Mouse (Mus musculus) CD4-positive helper T cell, adult 2 months (primary cell): ENCODE results near the gene Gcm2.

Source experiments
- DNase-seq: peaks from one replicate; pipeline ENCODE4 v3.0.0-alpha.2; 2012; ENCODE audit warnings: low read depth, missing footprints, low spot score

Gene Gcm2

DNA sequence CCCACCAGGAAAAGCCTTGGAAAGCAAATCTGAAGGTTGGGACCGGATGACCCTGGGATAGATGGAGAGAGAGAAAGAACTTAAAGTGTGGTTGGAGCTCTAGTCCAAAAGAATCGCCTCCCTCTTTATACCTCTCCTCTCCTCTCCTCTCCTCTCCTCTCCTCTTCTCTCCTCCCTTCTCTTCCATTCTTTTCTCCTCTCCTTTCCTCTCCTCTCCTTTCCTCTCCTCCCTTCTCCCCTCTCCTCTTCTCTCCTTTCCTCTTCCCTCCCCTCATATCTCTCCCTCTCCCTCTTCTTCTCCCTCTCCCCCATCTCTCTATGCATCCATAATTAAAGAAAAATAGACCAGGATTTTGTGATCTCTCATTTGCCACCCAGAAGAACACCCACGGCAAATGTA, at the start of gene Gcm2:
Gcm2 (minus strand) TSS at position 101 of the 400 bp plus-strand sequence.
- no peak for DNase-seq

DNA sequence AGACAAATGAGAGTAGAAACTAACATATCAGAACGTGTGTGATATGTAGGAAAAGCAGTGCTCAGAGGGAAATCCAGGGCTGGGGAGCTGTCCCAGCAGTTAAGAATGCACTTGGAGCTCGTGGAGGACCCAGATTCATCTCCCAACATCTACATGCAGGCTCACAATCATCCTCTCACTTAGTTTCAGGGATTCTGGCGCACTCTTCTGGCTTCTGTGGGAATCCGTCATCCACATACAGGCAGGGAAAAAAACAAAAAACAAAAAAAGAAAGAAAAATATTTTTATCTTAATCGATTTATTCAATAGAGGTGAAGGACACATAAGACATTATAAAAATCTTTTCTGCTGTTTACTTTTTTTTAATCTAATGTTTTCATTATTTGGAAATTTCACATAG, 47.6 kb upstream of the Gcm2 start:
- no peak for DNase-seq

DNA sequence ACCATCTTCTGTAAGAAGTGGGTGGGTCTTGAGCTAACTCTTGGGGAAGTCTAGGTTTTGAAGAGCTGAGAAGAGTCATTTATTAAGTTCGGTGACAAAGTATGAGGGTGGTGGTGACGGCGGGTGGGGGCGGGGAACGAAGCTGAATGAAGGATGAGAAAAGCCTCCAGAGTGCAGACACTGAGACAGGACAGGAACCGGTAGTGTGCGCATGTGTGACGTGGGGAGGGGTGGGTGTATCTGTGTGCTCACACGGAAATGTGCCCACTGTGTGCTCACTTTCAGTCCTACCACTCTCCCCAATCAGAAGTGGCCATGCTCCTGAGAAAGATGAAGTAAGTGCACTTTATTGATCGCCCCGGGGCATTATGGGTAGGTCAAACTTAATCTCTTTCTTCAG, 42.3 kb upstream of the Gcm2 start:
- DNase-seq, result no peak

DNA sequence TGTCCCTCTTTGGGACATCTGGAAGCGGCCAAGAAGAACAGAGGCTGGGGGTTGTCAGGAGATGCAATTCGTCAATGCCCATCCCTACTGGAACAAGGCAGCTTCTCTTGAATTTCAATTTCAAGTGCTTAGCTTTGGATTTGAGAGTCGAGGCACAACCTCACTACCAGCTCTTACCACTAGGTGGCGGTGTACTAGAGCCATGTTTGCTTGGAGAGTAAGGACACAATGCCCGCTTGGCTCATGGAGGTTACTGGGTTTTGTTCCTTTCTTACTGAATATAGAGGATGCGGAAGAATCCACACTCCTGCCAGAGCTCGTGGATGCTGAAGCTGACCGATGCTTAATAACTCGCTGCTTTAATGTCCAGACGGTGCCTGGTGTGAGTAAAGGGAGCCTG, 35.4 kb upstream of the Gcm2 start:
- DNase-seq, result peak; percentile 40

DNA sequence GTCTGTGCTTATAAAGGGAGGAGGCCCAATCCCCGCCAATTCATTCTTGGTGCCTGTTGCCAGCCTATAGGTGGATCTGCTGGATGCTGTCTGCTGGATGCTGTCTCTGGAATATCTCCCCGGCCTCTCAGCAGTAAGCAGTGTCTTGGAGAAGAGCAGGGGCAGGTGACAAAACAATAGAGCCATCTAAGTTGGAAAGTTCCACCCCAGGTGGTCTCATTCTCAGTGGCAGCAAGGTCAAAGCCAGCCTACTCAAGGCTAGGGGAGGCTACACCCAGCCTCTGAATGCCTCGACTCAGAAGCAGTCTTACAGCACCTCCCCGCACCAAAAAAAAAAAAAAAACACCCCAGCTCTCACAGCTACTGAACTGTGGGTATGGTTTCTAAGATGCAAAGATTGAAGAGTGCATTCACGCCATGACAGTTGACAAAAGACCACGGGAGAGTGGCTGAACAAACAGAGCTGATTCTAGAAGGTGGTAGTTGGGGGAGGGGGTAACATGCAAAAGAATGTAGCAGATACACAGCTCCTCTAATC, 34.7 kb upstream of the Gcm2 start:
- DNase-seq, result no peak

DNA sequence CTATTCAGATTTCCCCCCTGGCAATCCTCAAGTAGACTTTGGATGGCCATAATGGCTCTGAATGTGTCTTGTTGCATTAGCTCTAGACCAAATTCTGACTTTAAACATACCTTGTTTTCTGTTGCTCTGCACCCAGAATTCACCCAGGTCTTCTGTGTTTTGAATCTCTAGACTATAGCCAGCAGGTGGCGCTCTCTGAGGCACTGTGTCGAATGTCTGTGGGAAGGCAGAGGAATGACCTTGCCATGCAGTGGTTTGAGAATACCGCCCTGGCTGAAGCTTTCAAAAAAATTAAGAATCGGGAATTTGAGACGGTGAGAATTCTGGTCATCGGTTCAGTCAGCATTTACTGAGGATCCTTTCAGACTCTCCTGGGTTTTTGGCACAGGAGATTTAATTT, 24.1 kb upstream of the Gcm2 start:
- DNase-seq, result peak; percentile 36

DNA sequence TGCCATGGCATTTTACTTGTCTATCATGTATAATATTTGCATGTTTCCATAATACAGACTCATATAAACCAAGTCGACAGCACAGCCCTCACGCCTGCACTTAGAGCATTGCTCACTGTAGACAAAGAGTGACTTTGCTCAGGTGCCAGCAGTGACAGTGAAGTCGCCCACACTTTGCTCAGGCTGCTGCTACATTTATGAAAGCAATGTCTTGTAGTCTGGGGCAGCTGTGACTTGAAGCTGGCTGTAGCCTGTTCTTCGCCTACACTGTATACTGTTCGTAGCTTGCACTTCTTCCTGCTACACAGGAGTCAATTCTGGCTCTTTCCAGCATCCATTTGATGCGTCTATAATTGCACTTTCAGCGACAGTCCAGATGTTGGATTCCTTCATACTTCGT, 18.2 kb upstream of the Gcm2 start:
- no peak for DNase-seq

DNA sequence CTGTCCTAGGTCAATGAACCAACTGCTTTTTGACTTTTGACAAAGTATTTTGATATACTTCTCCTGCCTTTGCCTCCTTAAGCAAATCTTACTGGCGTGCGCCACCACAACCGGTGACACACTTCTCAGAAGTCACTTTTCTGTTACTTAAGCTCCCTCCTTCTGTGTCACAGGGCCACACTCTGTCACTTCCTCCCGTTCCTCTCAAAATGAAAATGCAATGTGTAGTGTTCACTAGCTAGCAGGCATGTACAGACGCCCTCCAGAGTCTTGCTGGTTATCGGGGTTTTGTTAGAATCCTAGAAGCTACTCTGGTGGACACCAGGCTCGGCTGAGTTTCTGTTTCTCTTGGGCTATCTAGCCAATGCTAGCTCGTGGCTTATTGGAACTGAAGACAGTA, 17.5 kb upstream of the Gcm2 start:
- DNase-seq, result no peak

DNA sequence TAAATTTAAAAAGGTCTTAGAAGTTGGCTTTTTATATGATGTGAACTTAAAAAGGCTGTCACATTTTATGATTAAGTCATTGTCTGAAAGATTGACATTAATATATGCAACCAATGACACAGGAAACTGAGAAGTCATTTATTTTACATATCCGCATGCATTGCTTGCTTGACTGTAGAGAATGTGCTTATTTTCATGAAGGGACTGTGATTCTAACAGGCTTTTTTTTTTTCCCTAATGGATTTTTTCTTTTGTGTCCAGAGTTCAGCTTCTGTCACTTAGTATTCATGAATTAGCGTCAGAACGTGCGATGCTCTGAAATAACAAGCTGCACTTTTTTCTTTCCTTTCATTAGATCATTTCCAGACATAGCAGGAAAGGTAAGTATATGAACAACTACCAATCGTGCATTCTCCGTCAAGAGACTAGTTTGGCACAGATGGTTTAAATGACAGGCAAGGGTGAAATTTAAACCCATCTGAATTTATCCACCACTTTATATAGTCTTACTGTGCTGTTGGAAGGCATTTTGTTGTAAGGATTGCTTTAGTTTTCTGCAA, 12.9 kb upstream of the Gcm2 start:
- DNase-seq, result no peak

DNA sequence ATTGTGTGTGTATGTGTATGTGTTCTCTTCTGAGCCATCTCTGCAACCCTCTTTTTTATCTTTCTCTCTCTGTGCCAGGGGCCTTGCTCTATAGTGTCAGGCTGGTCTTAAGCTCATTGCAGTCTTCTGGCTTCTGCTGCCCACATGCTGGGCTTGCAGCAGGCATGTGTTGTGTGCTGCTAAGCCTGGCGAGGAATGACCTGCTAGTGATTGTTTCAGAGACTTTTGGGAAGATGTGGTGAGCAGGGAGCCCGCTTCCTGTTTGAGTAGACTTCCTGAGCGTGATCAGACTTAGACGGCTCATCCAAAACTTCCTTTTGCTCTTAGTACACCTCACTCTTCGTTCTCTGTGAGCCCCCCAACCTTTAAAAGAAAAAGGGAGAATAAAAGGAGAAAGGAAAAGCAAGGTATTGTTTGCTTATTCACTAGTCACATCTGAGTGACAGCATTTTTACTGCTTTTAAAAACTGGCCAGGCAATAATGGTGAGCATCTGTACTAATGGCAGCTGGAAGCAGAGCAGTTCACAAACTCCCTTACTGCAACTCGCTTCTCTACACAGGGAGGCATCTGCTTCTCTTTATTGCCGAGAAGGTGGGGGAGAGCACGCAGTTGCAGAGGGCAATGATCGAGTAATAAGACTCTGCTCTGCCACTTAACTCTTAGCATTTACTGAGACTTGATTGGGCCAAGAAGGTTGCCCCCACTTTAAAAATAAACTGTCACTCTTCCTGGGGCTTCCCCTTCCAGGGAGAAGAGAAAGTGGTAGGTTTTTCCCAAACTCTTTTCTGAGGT, 8.5 kb upstream of the Gcm2 start:
- DNase-seq, result no peak

DNA sequence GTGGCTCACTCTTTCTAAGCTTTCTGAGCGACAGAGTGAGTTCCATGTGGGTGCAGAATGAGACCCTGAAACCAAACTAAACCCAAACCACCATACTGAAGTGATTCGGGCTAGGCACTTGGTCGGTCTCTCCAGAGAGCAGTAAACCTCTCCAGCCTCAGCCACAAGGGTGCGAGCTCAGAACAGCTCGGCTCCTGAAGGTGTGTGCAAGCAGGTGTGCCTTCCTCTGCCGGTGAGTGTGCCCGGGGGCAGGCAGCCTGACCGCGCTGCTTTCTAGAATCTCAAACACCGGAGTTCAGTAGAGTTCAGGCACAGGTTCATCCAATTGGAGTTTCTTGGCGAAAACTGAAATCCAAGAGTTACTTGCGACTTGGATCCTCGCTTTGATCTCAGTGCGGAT, 3.1 kb upstream of the Gcm2 start, which contains the start of gene Sycp2l:
Sycp2l (plus strand) TSS at position 368 of the 400 bp plus-strand sequence.
- no peak for DNase-seq

DNA sequence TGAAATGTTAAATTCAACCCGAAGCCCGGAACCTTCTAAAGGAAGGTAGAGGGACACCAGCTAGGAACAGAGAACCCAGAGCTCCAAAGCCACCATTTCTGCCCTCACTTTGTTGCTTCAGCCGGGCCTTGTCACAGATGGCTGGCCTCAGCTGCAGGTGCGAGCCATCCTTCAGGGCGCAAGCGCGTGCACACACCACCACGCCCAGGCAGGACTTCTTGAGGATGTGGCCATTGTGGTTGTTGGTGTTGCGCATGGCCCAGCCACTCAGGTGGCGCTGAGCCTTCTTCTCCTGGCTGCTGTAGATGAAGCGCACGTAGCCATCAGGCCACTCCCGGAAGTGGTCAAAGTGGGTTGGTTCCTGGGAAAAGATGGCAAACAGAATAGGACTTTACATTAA, 5.3 kb downstream of the Gcm2 start:
- peak; percentile 14 for DNase-seq

DNA sequence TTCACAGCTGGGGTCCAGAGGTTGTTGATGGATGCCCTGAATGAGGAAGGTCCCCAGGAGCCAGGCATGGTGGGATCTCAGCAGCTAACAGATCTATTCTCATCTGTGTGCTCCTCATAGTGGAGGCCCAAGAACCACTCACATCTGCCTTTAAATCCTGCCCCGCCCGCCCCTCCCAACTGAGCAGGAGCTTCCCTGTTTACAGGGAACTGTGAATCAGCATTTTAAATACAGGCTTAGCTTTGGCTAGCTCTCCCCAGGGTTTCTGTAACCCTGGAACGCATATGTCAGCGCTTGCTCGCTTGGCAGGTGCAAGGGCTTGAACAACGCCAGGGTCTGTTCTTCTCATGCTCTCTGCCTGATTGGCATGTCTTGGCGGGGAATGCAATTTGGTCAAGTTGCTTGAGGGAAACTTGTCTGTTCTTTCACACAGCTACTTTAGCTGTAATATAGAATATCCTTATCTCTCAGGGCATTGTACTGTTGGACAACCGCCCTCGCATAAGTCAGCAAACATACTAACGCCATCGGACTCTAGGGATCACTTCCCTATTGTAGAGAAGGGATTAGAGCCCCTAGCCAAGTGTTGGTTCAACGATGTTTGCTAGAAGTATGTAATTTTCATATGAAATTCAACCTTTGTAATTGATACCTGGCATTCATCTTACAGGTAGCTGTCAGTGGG, 6.9 kb downstream of the Gcm2 start:
- no peak for DNase-seq

DNA sequence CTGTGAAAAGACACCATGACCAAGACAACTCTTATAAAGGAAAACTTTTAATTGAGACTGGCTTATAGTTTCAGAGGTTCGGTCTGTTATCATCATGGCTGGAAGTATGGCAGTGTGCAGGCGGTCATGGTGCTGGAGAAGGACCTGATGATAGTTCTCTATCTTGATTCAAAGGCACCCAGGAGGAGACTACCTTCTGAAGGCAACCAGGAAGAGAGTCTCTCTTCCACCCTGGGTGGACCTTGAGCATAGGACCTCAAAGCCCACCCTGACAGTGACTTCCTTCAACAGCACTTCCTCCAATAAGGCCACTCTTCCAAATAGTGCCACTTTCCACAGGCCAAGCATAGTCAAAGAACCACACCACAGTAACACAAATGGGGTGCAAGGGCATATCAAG, 10.8 kb downstream of the Gcm2 start:
- no peak for DNase-seq

DNA sequence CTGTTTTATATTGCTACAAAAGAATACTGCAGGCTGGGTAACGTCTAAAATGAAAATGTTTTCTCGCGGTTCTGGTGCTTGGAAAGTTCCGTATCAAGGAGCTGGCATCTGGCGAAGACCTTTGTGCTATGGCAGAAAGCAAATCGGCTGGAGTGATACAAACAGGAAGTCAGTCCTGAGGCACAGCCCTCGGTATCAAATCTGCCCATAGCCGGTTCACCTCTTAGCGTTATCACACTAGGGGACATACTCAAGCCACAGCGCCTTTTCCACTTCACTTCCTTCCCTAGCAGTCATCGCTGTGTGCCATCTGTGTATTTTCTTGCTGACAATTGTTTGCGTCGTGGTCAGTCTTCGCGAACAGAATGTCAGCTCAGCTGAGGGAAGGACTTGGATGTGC, 12.5 kb downstream of the Gcm2 start:
- DNase-seq, result no peak

DNA sequence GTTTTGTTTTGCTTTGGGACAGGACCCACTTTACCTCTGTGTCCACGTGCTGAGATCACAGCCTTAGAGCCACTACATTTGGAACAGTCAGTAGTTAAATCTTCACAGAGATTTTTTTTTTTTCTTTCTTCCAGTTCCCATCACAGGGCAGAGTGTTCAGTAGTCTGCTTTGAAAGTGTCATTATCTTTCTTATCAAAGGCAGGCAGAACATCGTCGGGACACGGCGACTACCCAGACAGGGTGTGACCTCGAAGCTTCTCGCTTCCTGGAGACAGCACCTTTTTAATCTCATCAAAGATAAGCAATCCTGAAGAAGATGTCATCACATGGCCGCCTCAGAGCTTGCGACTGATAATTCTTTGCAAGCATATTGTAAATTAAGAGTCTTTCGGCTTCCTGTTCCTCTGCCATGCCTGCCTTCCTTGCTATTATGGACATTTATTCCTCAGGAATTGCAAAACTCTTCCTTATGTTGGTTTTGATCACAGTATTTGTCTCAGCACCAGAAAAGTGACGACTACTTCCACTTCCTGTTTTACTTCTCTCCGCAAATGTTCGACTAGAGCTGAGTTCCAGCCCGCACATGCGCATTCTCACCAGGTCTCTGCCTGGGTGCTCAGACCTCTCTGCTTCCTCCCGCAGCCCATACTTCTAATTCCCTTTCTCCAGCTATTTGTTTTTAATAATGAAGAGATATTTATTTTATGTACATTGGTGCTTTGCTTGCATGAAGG, 13.3 kb downstream of the Gcm2 start:
- DNase-seq, result peak; percentile 85

DNA sequence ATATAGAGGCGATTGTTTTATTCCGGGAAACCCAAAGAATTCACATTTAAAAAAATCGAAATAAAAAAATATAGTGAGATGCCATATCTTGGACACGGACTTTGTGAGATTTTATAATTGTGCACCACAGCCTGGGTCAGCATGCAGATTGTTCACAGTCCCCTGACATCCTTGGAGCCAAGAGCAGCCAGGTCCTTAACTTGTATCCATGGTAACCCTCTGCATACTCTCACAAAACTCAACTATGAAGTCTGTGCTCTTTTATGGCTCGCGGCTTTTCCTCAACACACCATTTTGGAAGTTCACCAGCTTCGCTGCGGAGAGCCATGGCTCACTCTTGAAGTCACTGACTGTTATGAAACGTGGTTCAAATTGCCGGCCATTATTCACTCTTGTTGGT, 16.7 kb downstream of the Gcm2 start:
- no peak for DNase-seq

DNA sequence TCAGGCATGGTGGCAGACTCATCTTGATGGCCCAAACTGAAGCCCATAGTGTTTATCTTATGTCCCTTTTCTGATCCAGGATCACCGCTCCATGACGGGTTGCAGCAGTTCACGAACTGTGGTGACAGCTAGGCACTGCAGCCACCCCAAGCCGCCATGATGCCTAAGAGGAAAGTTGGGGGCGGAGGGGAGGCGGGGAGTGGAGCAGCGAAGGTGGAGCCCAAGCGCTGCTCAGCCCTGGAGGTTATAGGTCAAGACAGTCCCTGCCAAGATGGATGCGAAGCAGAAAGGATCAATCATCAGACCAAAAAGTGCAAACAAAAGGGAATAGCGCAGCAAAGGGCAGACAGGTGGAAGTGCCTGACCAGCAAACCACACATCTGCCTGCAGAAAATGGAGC, 19.6 kb downstream of the Gcm2 start:
- DNase-seq, result no peak

DNA sequence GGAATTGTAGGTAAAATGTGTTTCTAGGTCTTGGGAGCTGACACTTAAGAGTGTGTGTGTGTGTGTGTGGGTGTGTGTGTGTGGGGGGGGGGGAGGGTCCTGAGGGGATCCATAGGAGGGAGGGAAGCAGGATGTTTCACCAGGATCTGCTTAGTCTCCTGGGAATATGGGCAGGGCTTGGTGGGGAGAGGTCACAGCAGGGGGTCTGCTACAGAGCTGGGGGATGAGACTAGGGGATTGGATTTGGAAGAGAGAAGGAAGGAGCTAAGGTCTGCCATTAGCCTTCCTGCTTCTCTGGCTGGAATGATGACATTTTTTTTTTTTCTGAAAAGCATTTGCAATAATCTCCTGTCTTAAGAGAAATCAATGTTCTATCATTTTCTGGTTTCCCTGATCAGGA, 22.1 kb downstream of the Gcm2 start:
- DNase-seq, result no peak

DNA sequence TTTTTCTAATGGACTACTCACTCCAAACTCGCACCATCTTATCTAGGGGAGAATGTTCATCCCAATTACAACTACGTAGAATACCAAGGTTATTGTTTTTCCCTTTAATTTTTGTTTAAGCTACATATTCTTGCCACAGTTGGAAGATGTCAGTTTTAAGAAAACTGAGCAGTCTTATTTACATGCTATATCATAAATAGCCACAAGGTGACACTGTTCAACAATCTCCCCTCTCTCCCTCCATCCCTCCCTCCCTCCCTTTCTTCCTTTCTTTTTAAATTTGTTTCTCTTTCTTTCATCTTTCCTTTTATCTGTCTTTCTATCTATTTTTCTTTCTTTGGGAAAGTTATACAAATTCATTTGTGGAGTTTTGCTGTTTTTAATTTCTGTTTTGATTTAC, 25.7 kb downstream of the Gcm2 start:
- DNase-seq, result peak; percentile 26

DNA sequence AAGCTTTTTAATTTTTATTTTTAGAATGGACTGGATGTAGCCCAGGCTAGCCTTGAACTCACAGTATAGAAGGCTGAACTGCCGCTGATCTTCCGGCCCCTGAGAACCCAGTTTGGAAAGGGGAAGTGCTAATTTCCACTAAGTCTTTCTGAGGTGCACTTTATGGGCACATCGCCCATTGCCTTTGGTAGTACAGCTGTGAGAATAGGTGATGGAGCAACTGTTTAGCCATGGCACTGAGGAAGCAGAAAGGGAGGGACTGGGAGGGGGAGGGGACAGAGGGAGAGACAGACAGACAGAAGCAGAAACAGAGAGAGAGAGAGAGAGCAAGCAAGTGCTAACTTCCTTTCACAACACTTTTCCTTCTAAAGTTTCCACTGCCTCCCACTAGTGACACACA, 26.3 kb downstream of the Gcm2 start:
- DNase-seq, result no peak

DNA sequence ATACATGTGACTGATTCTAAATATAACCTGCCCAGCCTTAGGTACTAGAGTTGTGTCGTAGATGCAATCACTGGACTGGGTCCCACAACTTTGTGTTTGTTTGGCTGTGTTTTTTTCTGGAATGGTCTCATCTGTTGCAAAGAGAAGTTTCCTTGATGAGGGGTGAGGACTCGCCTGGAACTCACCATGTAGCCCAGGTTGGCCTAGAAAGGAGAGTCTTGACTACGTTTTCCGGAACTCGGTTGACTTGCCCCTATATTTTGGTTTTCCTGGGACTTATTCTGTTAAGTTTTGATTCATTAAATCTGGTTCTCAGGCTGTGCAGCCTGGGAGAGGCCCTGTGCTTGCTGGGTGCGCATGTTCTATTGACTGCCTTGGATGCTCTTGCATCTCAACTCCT, 30.1 kb downstream of the Gcm2 start:
- no peak for DNase-seq
